Mouse (Mus musculus) retina, postnatal 7 days (tissue): ENCODE results near the gene Cebpz.

Experiments
- DNase-seq: peaks from one replicate; pipeline ENCODE4 v3.0.0-alpha.2; 2012; ENCODE audit warnings: low read depth, low spot score

The Cebpz gene

GRCm38 (mm10) chr17:78903158-78903557 lies 33.7 kb downstream of the Cebpz start:
- no peak for DNase-seq

- no peak for DNase-seq
Observed at GRCm38 (mm10) chr17:78895394-78895793, 41.5 kb downstream of the Cebpz start.

- no peak for DNase-seq
Observed at GRCm38 (mm10) chr17:78894991-78895390, 41.9 kb downstream of the Cebpz start.

GRCm38 (mm10) chr17:78891020-78891419 lies 45.8 kb downstream of the Cebpz start:
- DNase-seq = no peak

- DNase-seq = no peak
Observed at GRCm38 (mm10) chr17:78889184-78889583, 47.7 kb downstream of the Cebpz start.

- no peak for DNase-seq
Observed at GRCm38 (mm10) chr17:78888554-78888953, 48.3 kb downstream of the Cebpz start.

- DNase-seq = no peak
Observed at GRCm38 (mm10) chr17:78885286-78886065, 51.4 kb downstream of the Cebpz start.

- DNase-seq = no peak
Observed at GRCm38 (mm10) chr17:78883291-78883690, 53.6 kb downstream of the Cebpz start.

GRCm38 (mm10) chr17:78882401-78883112 lies 54.3 kb downstream of the Cebpz start, which contains the start of gene Eif2ak2:
Eif2ak2 (minus strand) TSS chr17:78882573.
- no peak for DNase-seq

- no peak for DNase-seq
Observed at GRCm38 (mm10) chr17:78881878-78882304, 55.0 kb downstream of the Cebpz start.

GRCm38 (mm10) chr17:78873886-78874285 lies 63.0 kb downstream of the Cebpz start:
- no peak for DNase-seq
